Mouse (Mus musculus): ENCODE data around the gene Rasal2. TPM values are rescaled to one million over a fixed set of nuclear protein-coding genes. Genes with fewer than 3 reads are reported as not detected.

The Rasal2 gene
- total and polyA plus RNA-seq, 3 experiments, result 1.5 to 3.2 TPM; not detected in 1

DNA sequence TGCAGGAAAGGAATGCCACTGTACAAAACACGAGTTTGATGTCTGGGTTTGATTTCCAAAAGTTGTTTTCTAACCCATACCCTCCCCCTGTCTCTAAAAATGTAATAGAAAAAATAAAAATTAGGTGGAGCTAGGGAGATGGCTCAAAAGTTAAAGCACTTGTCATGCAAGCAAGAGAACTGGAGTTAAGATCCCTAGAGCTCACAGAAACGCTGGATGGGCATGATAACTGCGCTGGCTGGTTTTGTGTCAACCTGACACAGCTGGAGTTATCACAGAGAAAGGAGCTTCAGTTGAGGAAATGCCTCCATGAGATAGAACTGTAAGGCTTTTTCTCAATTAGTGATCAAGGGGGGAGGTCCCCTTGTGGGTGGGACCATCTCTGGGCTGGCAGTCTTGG, 191.5 kb downstream of the Rasal2 start:
- Histone ChIP-seq H3K4me1 (ENCODE audit: control insufficient read depth in 1 of 2, insufficient read depth in 2 of 2, low read length in 2 of 2) (no peaks in the 10 kb centered on the region), H3K79me2 (ENCODE audit: control insufficient read depth, insufficient read depth, low read length, poor library complexity) (no peaks in the 10 kb centered on the region), H3K9me3 (replicated peaks; ENCODE audit: insufficient read depth, low read length) (no peaks in the 10 kb centered on the region), H3K27ac (ENCODE audit: control insufficient read depth, low read depth, low read length) (no peak overlapping the region), H3K4me3 (ENCODE audit: control insufficient read depth in 1 of 2, insufficient read depth in 1 of 2, low read depth in 2 of 2, low read length in 2 of 2) (no peak overlapping the region), H3K27me3 (ENCODE audit: control insufficient read depth in 1 of 2, insufficient read depth in 2 of 2, low read length in 2 of 2) (no peaks in the 10 kb centered on the region), H3K36me3 (ENCODE audit: control insufficient read depth in 1 of 2, insufficient read depth in 2 of 2, low read length in 2 of 2) (no peaks in the 10 kb centered on the region), H3K9ac (ENCODE audit: control insufficient read depth, low read depth, low read length, poor library complexity, severe bottlenecking) (no peak overlapping the region)
- no peak for DNase-seq (ENCODE audit: low read depth, low spot score)
- TF ChIP-seq E2F4 (IDR thresholded peaks at IDR 0.05; ENCODE audit: borderline replicate concordance, low read depth, low read length), result no peak
- TF ChIP-seq NRF1 (IDR thresholded peaks at IDR 0.05; ENCODE audit: insufficient read depth, low read depth, low read length, poor library complexity, severe bottlenecking), result no peak
- no peak for TF ChIP-seq CHD1 (IDR thresholded peaks at IDR 0.05; ENCODE audit: low read depth, low read length)
- no peak for TF ChIP-seq ZC3H11A (IDR thresholded peaks at IDR 0.05; ENCODE audit: low read depth, low read length)
- no peak for TF ChIP-seq BHLHE40 (IDR thresholded peaks at IDR 0.05; ENCODE audit: borderline replicate concordance, low read depth, low read length)
- TF ChIP-seq CTCF (IDR thresholded peaks at IDR 0.05 in 2 of 3, conservative IDR thresholded peaks at IDR 0.05 in 1 of 3; ENCODE audit: control insufficient read depth in 1 of 3, insufficient read depth in 1 of 3, low read depth in 2 of 3, low read length in 3 of 3, poor library complexity in 1 of 3, severe bottlenecking in 1 of 3), result no peak
- no peak for TF ChIP-seq RCOR1 (IDR thresholded peaks at IDR 0.05; ENCODE audit: low read depth, low read length)
- no peak for TF ChIP-seq ELF1 (IDR thresholded peaks at IDR 0.05; ENCODE audit: low read depth, low read length)
- no peak for TF ChIP-seq NELFE (IDR thresholded peaks at IDR 0.05; ENCODE audit: low read depth, low read length)

DNA sequence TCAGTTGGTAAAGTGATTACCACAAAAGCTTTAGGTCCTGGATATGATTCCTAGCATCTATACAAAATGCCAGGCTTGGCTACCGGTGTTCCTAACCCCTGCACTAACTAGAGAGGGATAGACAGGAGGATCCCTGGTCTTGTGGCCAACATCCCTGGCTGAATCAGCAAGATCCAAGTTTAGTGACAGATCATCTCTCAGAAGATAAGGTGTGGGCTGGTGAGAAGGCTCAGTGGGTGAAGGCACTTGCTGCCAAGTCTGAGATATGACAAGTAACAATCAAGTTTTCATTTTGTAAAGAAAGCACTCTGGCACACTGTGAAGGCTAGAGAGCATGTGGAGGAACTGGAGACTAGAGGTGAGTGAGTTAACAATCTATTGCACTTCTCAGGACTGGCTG, 191.9 kb downstream of the Rasal2 start:
- no peaks in the 10 kb centered on the region for H3K27me3 ChIP-seq (ENCODE audit: control insufficient read depth in 1 of 2, insufficient read depth in 2 of 2, low read length in 2 of 2)
- H3K4me1 ChIP-seq (ENCODE audit: control insufficient read depth in 1 of 2, insufficient read depth in 2 of 2, low read length in 2 of 2), result no peaks in the 10 kb centered on the region
- no peak overlapping the region for H3K27ac ChIP-seq (ENCODE audit: control insufficient read depth, low read depth, low read length)
- H3K9ac ChIP-seq (ENCODE audit: control insufficient read depth, low read depth, low read length, poor library complexity, severe bottlenecking), result no peak overlapping the region
- no peak for DNase-seq (ENCODE audit: low read depth, low spot score)
- H3K9me3 ChIP-seq (replicated peaks; ENCODE audit: insufficient read depth, low read length), result no peaks in the 10 kb centered on the region
- H3K79me2 ChIP-seq (ENCODE audit: control insufficient read depth, insufficient read depth, low read length, poor library complexity), result no peaks in the 10 kb centered on the region
- TF ChIP-seq ETS1 (IDR thresholded peaks at IDR 0.05; ENCODE audit: low read depth, low read length) (no peak), USF1 (IDR thresholded peaks at IDR 0.05; ENCODE audit: low read depth, low read length) (no peak), HCFC1 (IDR thresholded peaks at IDR 0.05; ENCODE audit: low read depth, low read length) (no peak), SMC3 (IDR thresholded peaks at IDR 0.05; ENCODE audit: low read depth, low read length) (no peak), ZKSCAN1 (IDR thresholded peaks at IDR 0.05; ENCODE audit: low read depth, low read length) (no peak), MXI1 (IDR thresholded peaks at IDR 0.05; ENCODE audit: low read depth, low read length) (no peak), SIN3A (IDR thresholded peaks at IDR 0.05; ENCODE audit: low read length) (no peak), MEF2A (IDR thresholded peaks at IDR 0.05; ENCODE audit: extremely low read depth, insufficient replicate concordance, low read depth, low read length, poor library complexity, severe bottlenecking) (no peak), CHD2 (IDR thresholded peaks at IDR 0.05; ENCODE audit: low read length) (no peak), GABPA (IDR thresholded peaks at IDR 0.05; ENCODE audit: low read depth, low read length) (no peak), GATA1 (IDR thresholded peaks at IDR 0.05; ENCODE audit: low read depth, low read length) (no peak), MAZ (IDR thresholded peaks at IDR 0.05; ENCODE audit: low read depth, low read length) (no peak), MAX (IDR thresholded peaks at IDR 0.05; ENCODE audit: low read length) (no peak), KAT2A (conservative IDR thresholded peaks at IDR 0.05; ENCODE audit: low read depth, low read length) (no peak)
- H3K36me3 ChIP-seq (ENCODE audit: control insufficient read depth in 1 of 2, insufficient read depth in 2 of 2, low read length in 2 of 2), result no peaks in the 10 kb centered on the region
- no peak overlapping the region for H3K4me3 ChIP-seq (ENCODE audit: control insufficient read depth in 1 of 2, insufficient read depth in 1 of 2, low read depth in 2 of 2, low read length in 2 of 2)

Data from MEL (cell line).